Mouse (Mus musculus): ENCODE measurements around the gene Cemip.

DNA sequence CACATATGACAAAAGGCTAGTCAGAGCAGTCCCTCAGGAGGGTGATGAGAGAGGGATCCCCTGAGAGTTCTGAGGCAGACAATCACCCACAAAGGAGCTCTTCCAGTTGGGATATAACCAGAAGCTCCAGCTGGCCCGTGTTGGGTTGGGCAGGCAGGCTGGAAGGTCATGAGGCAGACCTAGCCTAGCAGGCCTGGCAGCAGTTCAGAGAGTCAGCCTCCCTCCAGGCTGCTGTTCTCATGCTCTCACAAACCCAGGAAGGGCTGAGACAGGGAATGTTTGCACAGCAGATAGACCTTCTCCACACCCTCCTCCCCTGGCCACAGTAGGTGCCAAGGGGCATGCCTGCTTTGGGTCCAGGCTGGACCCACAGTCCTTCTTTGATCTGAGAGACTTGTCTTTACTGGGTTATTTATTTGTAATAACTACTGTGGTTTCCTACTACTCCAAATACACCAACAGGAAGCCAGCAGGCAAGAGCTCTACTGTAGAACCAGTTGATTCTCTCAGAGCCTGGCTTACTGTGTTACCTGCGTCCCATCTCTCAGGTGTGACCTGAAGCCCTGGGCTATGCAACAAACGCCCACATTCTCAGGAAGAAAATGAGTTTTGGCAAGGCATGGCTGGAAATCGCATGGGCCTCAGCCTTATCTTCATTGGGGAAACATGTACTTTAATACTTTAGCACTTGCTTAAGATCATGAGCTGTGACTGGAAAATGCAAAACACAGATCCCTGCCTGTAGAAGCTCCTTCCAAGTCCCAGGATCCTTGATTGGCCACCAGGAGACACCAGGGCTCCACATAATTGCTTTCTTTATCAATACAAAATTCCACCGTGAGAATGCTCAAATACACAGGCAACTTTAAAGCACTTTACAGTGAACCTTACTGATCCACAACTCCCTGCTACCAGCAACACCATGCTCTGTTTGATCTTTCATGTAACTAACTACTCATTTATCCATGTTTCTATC lies 67.7 kb downstream of the Cemip start:
- TF ChIP-seq CTCF (IDR thresholded peaks at IDR 0.05; ENCODE audit: control insufficient read depth, insufficient read depth, insufficient replicate concordance, low read depth, low read length) = no peak
- TF ChIP-seq POLR2A (IDR thresholded peaks at IDR 0.05; ENCODE audit: control insufficient read depth, low read depth, low read length) = no peak
